Mouse (Mus musculus) lung, embryonic 15.5 days (tissue): ENCODE data around the gene Stag1. TPM values are rescaled to one million over a fixed set of nuclear protein-coding genes. Genes with fewer than 3 reads are reported as not detected.

ENCODE experiments used
- ATAC-seq: fragments of 200-750 bp; cut with Nextera tagmentation; 2 replicates; pipeline ENCODE4 v1.8.0; 2017; ENCODE audit warnings: moderate number of reproducible peaks, borderline replicate concordance; ENCODE audit not compliant: low FRiP score, low TSS enrichment; ENCODE audit errors: extremely low read depth
- H3K27ac ChIP-seq: fragments of 300-500 bp; sonication (generic); 2 replicates; pipeline ENCODE4 v1.5.1; 2015; ENCODE audit warnings: moderate library complexity, mild to moderate bottlenecking, inconsistent platforms
- H3K27me3 ChIP-seq: fragments of 300-500 bp; sonication (generic); 2 replicates; pipeline ENCODE4 v1.6.1; 2015; ENCODE audit warnings: inconsistent platforms
- H3K36me3 ChIP-seq: fragments of 300-500 bp; sonication (generic); 2 replicates; pipeline ENCODE4 v1.6.1; 2015; ENCODE audit warnings: inconsistent platforms
- H3K4me1 ChIP-seq: fragments of 300-500 bp; sonication (generic); 2 replicates; pipeline ENCODE4 v1.6.1; 2015; ENCODE audit warnings: inconsistent platforms
- H3K4me2 ChIP-seq: fragments of 300-500 bp; sonication (generic); 2 replicates; pipeline ENCODE4 v1.6.1; 2015; ENCODE audit warnings: inconsistent platforms, mild to moderate bottlenecking, moderate library complexity
- H3K4me3 ChIP-seq: fragments of 300-500 bp; sonication (generic); 2 replicates; pipeline ENCODE4 v1.5.1; 2015; ENCODE audit warnings: mild to moderate bottlenecking, inconsistent platforms
- H3K9ac ChIP-seq: fragments of 300-500 bp; sonication (generic); 2 replicates; pipeline ENCODE4 v1.6.1; 2015; ENCODE audit warnings: inconsistent platforms
- H3K9me3 ChIP-seq: fragments of 300-500 bp; sonication (generic); 2 replicates; pipeline ENCODE4 v1.6.1; 2016; ENCODE audit warnings: inconsistent platforms
- WGBS: fragments of 180-500 bp; shearing (Covaris S2); methylation state at CpG from one replicate; pipeline ENCODE4 v1.1.7; 2015; 5-methylcytosine and 5-hydroxymethylcytosine counted together
- polyA plus RNA-seq: library from polyadenylated mRNA; unstranded; fragments of >200 nt; fragmentation: Nextera tagmentation; extraction: Ambion mirVana; gene quantifications from 2 replicates; pipeline ENCODE4 v1.2.1, GENCODE M21; 2015

Stag1 gene
- polyA plus RNA-seq, 1 experiment from 2014 or later: 43.1 TPM

DNA sequence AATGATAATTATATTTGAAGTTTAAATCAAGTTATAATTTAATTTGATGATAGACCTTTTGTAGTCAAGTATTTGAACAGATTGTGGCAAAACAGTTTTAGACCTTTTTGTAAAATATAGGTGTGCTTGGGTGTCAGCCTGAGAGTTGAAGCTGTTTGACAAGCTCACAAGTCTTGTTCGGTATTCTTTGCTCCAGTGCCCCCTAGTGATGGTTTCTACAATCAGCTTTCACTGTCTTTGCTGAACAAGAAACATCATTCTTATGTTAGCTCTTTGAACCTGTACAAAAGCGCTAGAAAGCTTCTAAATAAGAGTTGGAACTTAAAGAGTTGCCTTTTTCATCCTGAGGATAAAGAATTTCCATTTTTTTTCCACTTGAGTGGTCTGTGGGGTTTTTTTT lies 319.5 kb downstream of the Stag1 start:
- 47% methylated on average over 2 of the region's 2 CpGs for WGBS
- ATAC-seq: no peak
- no peaks in the 10 kb centered on the region for H3K9me3 ChIP-seq

DNA sequence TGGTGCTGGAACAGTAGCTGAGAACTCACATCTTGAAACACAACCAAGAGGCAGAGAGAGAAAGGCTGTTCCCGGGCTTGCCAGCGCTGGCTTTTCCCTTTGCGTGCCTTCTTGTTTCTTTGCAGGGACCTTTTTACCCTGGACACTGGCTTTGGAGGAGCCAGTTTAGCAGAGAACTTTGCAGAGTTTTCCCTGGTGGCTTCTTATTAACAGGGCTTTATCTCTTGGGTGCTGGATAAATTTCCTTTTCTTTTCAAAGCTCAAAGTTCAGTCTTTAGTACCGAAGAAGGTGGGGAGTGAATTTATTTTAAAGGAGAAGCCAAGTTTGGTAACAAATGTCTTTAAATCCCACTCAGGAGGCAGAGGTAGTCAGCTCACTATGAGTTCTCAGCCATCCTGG lies 329.0 kb downstream of the Stag1 start:
- Histone ChIP-seq H3K9me3 (no peaks in the 10 kb centered on the region), H3K27me3 (no peaks in the 10 kb centered on the region), H3K4me1 (no peaks in the 10 kb centered on the region), H3K27ac (no peak overlapping the region), H3K9ac (no peak overlapping the region), H3K4me2 (no peak overlapping the region), H3K36me3 (peaks cover 15% of the 10 kb centered on the region), H3K4me3 (no peak overlapping the region)
- ATAC-seq: no peak
- whole genome bisulfite sequencing: 97% methylated on average over 4 of the region's 4 CpGs

More for the DNA sequence above, 319.5 kb downstream of the Stag1 start:
- Histone ChIP-seq H3K4me3 (no peak overlapping the region), H3K27ac (no peak overlapping the region), H3K36me3 (no peaks in the 10 kb centered on the region), H3K9ac (no peak overlapping the region), H3K4me1 (no peaks in the 10 kb centered on the region), H3K4me2 (no peak overlapping the region), H3K27me3 (no peaks in the 10 kb centered on the region)

DNA sequence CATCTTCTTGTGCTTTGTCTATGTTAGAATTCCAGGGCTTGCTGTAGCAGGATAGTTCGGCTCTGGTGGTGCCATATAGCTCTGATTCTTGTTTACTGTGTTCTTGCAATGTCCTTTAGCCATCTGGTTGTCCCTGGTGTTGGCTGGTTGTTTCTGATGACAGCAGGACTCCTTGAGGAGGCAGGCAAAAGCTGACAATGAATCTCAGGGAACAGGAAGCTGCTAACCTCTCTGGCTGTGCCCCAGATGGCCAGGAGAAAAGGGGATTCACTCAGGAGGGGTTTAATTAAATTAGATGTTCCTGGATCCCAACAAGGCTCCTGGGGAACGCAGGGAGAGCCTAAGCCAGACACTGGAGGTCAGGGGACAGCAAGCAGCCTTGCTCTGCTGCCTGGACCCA lies 344.4 kb downstream of the Stag1 start:
- Histone ChIP-seq H3K4me1 (no peaks in the 10 kb centered on the region), H3K4me3 (no peak overlapping the region), H3K4me2 (no peak overlapping the region), H3K27me3 (no peaks in the 10 kb centered on the region), H3K9ac (no peak overlapping the region), H3K27ac (no peak overlapping the region), H3K9me3 (no peaks in the 10 kb centered on the region), H3K36me3 (no peaks in the 10 kb centered on the region)
- 55% methylated on average over 2 of the region's 2 CpGs for WGBS
- ATAC-seq: no peak

DNA sequence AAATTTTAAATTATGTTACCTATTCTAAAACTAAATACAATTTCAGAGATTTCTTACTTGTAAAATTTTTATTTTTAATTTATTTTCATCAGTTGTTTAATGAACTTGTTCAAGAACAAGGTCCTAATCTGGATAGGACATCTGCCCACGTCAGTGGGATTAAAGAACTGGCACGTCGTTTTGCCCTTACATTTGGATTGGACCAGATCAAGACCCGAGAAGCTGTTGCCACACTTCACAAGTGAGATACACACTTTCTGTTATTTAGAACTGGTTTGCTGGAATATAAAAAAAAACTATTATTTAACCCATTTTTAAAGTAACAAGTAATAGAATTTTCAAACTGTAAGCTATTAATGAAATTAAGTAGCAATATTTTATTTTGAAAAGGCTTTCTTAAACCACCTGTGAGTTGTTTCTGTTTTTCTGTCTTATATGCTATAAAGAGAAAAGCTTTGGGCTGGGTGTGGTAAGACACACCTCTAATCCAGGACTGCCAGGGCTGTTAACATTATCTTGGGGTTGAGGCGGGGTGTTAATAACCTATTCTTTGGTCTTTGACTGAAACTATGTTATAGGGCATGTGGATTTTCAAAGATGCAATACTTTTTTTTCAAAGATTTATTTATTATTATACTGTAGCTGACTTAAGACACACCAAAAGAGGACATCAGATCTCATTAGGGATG lies 347.2 kb downstream of the Stag1 start:
- Histone ChIP-seq H3K9me3 (no peaks in the 10 kb centered on the region), H3K9ac (no peak overlapping the region), H3K4me1 (no peaks in the 10 kb centered on the region), H3K27ac (no peak overlapping the region), H3K4me2 (no peak overlapping the region), H3K4me3 (no peak overlapping the region), H3K27me3 (no peaks in the 10 kb centered on the region), H3K36me3 (no peaks in the 10 kb centered on the region)
- 93% methylated on average over 5 of the region's 5 CpGs for WGBS
- no peak for ATAC-seq

DNA sequence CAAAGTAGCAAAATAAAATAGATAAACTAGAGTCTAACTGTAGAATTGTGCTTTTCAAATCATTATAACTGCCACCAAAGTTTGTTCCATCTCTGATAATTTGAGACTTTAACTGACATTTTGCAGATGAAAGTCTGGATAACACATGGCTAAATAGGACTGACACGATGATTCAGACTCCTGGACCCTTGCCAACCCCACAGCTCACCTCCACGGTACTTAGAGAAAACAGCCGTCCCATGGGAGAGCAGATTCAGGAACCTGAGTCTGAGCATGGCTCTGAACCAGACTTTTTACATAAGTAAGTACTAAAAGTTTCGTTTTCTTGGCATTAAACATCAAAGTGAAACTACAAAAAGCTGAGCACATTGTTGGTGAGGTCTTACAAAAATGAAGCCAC lies 353.9 kb downstream of the Stag1 start:
- Histone ChIP-seq H3K4me2 (no peak overlapping the region), H3K27ac (no peak overlapping the region), H3K36me3 (peaks cover 21% of the 10 kb centered on the region), H3K27me3 (no peaks in the 10 kb centered on the region), H3K4me1 (no peaks in the 10 kb centered on the region), H3K9ac (no peak overlapping the region), H3K4me3 (no peak overlapping the region), H3K9me3 (no peaks in the 10 kb centered on the region)
- WGBS: 54% methylated on average over 4 of the region's 4 CpGs
- ATAC-seq: no peak

DNA sequence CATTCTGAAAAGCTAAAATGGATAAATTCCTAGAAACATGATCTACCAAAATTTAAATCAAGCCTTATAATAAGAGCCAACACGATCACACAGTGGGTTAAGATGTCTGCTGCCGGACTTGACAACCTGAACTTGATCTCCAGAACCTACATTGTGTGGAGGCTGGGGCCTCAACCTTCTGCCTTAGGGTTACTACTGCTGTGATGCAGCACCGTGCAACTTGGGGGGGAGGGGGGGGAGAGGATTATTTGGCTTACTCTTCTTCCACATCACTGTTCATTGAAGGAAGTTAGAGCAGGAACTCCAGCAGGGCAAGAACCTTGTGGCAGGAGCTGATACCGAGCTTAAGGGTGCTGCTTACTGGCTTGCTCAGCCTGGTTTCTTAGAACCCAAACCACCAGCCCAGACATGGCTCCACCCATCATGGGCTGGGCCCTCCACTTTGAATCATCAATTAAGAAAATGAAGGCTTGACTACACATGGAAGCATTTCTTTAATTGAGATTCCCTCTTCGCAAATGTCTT lies 365.4 kb downstream of the Stag1 start:
- H3K9me3 ChIP-seq: no peaks in the 10 kb centered on the region
- H3K9ac ChIP-seq: no peak overlapping the region
- H3K4me3 ChIP-seq: no peak overlapping the region
- peaks cover 11% of the 10 kb centered on the region; the same call in 1 of the 2 replicates for H3K36me3 ChIP-seq
- no peak overlapping the region for H3K27ac ChIP-seq
- WGBS: 78% methylated on average over 5 of the region's 5 CpGs
- no peaks in the 10 kb centered on the region for H3K4me1 ChIP-seq
- H3K27me3 ChIP-seq: no peaks in the 10 kb centered on the region
- H3K4me2 ChIP-seq: no peak overlapping the region
- no peak for ATAC-seq

DNA sequence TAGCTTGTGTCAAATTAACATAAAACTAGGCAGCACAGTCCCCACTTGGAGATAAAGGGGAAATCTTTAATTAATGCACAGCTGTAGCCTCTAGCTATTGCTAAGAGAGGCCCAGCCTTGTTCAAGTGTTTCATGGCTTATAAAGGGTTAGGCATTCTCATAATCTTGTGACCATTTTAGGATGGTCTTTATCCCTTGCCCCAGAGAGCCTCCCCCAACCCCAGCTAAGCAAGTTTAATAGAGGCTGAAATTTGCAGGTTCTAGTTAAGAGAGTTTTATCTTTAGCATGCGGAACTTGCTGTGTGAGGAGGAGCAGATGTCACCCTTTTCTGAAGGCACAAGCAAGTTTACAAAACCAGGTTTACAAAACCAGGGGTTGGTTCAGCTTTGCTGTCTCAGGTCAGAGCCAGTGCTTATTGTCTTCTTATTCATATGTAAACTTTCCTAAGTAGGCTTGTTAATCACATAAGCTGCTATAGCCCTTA lies 365.9 kb downstream of the Stag1 start:
- peaks cover 6% of the 10 kb centered on the region; the same call in 1 of the 2 replicates for H3K36me3 ChIP-seq
- H3K4me1 ChIP-seq: no peaks in the 10 kb centered on the region
- no peak overlapping the region for H3K27ac ChIP-seq
- no peaks in the 10 kb centered on the region for H3K27me3 ChIP-seq
- H3K9ac ChIP-seq: no peak overlapping the region
- H3K4me2 ChIP-seq: no peak overlapping the region
- ATAC-seq: no peak
- H3K4me3 ChIP-seq: no peak overlapping the region
- WGBS: 66% methylated on average over 1 of the region's 1 CpGs
- H3K9me3 ChIP-seq: no peaks in the 10 kb centered on the region

DNA sequence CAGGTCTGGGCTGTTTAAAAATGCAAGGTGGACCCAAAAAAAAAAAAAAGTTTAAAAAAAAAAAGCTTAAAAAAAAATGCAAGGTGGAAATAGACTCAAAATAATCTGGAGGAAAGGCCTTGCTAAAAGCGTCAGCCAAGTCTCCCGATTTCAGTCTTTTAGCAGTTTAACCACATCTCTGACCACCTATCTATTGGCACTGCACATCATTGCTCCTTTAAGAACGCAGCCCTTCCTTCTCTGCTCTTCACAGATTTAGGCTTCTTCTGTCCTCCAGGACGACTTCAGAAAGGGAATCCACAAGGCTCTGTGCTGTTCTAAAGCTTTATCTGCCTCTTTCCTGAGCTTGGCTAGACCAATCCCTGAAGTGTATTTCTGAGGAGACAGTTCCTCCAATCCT lies 366.5 kb downstream of the Stag1 start:
- H3K36me3 ChIP-seq: peaks cover 4% of the 10 kb centered on the region; the same call in 1 of the 2 replicates
- H3K27ac ChIP-seq: no peak overlapping the region
- H3K4me3 ChIP-seq: no peak overlapping the region
- H3K27me3 ChIP-seq: no peaks in the 10 kb centered on the region
- no peak overlapping the region for H3K4me2 ChIP-seq
- ATAC-seq: no peak
- H3K9ac ChIP-seq: no peak overlapping the region
- no peaks in the 10 kb centered on the region for H3K9me3 ChIP-seq
- no peaks in the 10 kb centered on the region for H3K4me1 ChIP-seq
- WGBS: 65% methylated on average over 4 of the region's 4 CpGs

DNA sequence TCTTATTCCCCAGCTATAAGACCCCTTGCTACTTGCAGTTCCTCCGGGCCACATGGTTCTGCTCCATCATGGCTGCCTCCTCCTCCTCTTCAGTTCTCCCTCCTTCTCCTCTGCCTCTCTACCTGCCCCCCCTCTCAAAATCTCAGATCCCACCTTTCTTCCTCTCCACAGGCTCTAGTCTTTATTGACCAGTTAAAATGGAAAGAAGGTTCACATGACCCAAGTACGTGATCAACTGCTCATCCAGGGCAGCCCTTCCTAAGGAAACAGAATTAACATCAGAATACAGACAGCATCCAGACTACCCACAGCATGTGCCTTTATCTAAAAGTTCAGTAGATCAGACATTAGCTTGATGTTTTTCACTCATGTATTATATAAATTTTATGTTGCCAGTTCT lies 371.9 kb downstream of the Stag1 start:
- H3K4me2 ChIP-seq: no peak overlapping the region
- H3K27me3 ChIP-seq: no peaks in the 10 kb centered on the region

DNA sequence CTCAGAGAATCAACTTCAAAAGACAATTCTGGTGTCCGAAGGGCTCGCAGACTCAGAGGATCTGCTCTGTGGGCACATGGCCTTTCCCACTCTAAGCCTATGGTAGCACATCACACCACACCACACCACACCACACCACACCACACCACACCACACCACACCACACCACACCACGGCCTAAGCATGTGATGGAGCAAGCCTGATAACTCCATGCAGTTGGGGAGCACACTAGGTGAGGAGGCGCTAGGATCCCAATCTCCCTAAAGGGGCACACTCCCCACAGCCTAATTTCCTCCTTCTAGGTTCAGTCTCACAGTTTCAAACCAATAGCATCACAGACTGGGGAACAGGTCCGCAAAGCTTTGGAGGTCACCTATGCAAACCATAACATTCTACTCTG lies 381.1 kb downstream of the Stag1 start:
- Histone ChIP-seq H3K27ac (no peak overlapping the region), H3K9me3 (no peaks in the 10 kb centered on the region), H3K36me3 (no peaks in the 10 kb centered on the region), H3K9ac (no peak overlapping the region), H3K4me1 (no peaks in the 10 kb centered on the region), H3K4me3 (no peak overlapping the region), H3K4me2 (no peak overlapping the region), H3K27me3 (no peaks in the 10 kb centered on the region)
- no peak for ATAC-seq
- 94% methylated on average over 5 of the region's 5 CpGs for WGBS

More for the DNA sequence above, 371.9 kb downstream of the Stag1 start:
- Histone ChIP-seq H3K4me3 (no peak overlapping the region), H3K4me1 (no peaks in the 10 kb centered on the region), H3K36me3 (no peaks in the 10 kb centered on the region), H3K9ac (no peak overlapping the region), H3K27ac (no peak overlapping the region), H3K9me3 (no peaks in the 10 kb centered on the region)
- 81% methylated on average over 2 of the region's 2 CpGs for WGBS
- no peak for ATAC-seq

DNA sequence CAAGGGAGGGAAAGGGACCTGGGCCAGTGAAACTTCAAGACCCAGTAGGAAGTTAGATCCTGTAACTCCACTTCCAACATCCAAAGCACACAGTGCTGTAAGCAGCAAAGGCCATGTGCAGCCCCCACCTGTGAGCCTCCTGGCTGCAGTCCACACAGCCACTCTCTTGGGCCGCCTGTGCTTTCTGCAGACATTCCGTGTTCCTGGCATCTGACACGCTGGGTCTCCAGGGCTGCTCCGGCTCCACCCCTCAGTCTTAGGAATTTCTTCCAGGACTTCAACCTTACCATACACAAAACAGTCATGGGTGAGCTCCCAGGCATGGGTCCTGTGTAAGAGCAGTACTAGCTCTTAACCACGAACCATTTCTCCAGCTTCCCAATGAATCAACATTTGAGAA lies 381.7 kb downstream of the Stag1 start:
- 0 out of 2 replicates have a peak, but pooled peaks have one; percentile 59 for ATAC-seq
- 49% methylated on average over 5 of the region's 5 CpGs for WGBS

DNA sequence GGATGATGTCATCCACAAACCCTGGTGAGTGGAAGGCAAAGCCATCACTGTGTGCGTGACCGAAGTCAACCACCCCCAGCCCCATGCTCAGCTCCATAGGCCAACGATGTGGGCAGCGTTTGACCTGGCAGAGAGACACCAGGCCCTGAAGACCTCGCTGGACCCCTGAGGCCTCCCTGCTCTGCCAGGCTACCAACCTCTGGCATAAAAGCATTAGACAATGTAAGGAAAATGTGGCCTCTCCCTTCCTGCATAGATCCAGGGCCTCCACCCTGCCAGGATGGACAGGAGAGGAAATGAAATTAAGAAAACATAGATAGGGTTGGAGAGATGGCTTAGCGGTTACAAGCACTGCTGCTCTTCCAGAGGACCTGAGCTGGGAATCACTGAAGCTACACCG lies 385.2 kb downstream of the Stag1 start:
- H3K27ac ChIP-seq: no peak overlapping the region
- ATAC-seq: no peak
- WGBS: 86% methylated on average over 7 of the region's 7 CpGs

More for the DNA sequence above, 381.7 kb downstream of the Stag1 start:
- Histone ChIP-seq H3K36me3 (no peaks in the 10 kb centered on the region), H3K9ac (no peak overlapping the region), H3K27me3 (no peaks in the 10 kb centered on the region), H3K4me2 (no peak overlapping the region), H3K4me3 (no peak overlapping the region), H3K27ac (no peak overlapping the region), H3K9me3 (no peaks in the 10 kb centered on the region), H3K4me1 (no peaks in the 10 kb centered on the region)

More for the DNA sequence above, 385.2 kb downstream of the Stag1 start:
- H3K9ac ChIP-seq: no peak overlapping the region
- no peak overlapping the region for H3K4me3 ChIP-seq
- peaks cover 2% of the 10 kb centered on the region for H3K36me3 ChIP-seq
- H3K27me3 ChIP-seq: no peaks in the 10 kb centered on the region
- H3K9me3 ChIP-seq: no peaks in the 10 kb centered on the region
- no peaks in the 10 kb centered on the region for H3K4me1 ChIP-seq
- no peak overlapping the region for H3K4me2 ChIP-seq
